Mouse (Mus musculus) neural tube, embryonic 15.5 days (tissue): ENCODE results near the gene Ice1. TPM values are rescaled to one million over a fixed set of nuclear protein-coding genes. Genes with fewer than 3 reads are reported as not detected.

Source experiments
- ATAC-seq: fragments of 200-750 bp; cut with Nextera tagmentation; 2 replicates; pipeline ENCODE4 v1.8.0; 2017; ENCODE audit warnings: mild to moderate bottlenecking, moderate TSS enrichment, moderate library complexity; ENCODE audit not compliant: low FRiP score
- H3K27ac ChIP-seq: fragments of 300-500 bp; sonication (generic); replicated peaks from 2 replicates; pipeline ENCODE4 v1.5.1; 2015; ENCODE audit warnings: mild to moderate bottlenecking, inconsistent platforms
- H3K27me3 ChIP-seq: fragments of 300-500 bp; sonication (generic); replicated peaks from 2 replicates; pipeline ENCODE4 v1.6.1; 2015; ENCODE audit warnings: inconsistent platforms
- H3K36me3 ChIP-seq: fragments of 300-500 bp; sonication (generic); 2 replicates; pipeline ENCODE4 v1.6.1; 2015; ENCODE audit warnings: inconsistent platforms
- H3K4me1 ChIP-seq: fragments of 300-500 bp; sonication (generic); 2 replicates; pipeline ENCODE4 v1.6.1; 2015; ENCODE audit warnings: inconsistent platforms
- H3K4me2 ChIP-seq: fragments of 300-500 bp; sonication (generic); 2 replicates; pipeline ENCODE4 v1.6.1; 2015; ENCODE audit warnings: inconsistent platforms, mild to moderate bottlenecking, moderate library complexity
- H3K4me3 ChIP-seq: fragments of 300-500 bp; sonication (generic); replicated peaks from 2 replicates; pipeline ENCODE4 v1.5.1; 2015; ENCODE audit warnings: mild to moderate bottlenecking, inconsistent platforms
- H3K9ac ChIP-seq: fragments of 300-500 bp; sonication (generic); replicated peaks from 2 replicates; pipeline ENCODE4 v1.6.1; 2015; ENCODE audit warnings: mild to moderate bottlenecking, inconsistent platforms
- H3K9me3 ChIP-seq: fragments of 300-500 bp; sonication (generic); replicated peaks from 2 replicates; pipeline ENCODE4 v1.6.1; 2016; ENCODE audit warnings: inconsistent platforms
- WGBS: fragments of 180-500 bp; shearing (Covaris S2); methylation state at CpG from one replicate; pipeline ENCODE4 v1.1.7; 2015; ENCODE audit warnings: mixed read lengths; 5-methylcytosine and 5-hydroxymethylcytosine counted together
- polyA plus RNA-seq: library from polyadenylated mRNA; unstranded; fragments of >200 nt; fragmentation: Nextera tagmentation; extraction: Ambion mirVana; gene quantifications from 2 replicates; pipeline ENCODE4 v1.2.1, GENCODE M21; 2015

Gene Ice1
- polyA plus RNA-seq, 1 experiment from 2014 or later: 26.0 TPM

- H3K9ac ChIP-seq: no peak overlapping the region
- no peak overlapping the region for H3K27ac ChIP-seq
- H3K36me3 ChIP-seq: peaks cover 80% of the 10 kb centered on the region
- whole genome bisulfite sequencing: 89% methylated on average over 1 of the region's 1 CpGs
- H3K27me3 ChIP-seq: no peaks in the 10 kb centered on the region
- ATAC-seq: no peak
- no peak overlapping the region for H3K4me3 ChIP-seq
- no peaks in the 10 kb centered on the region for H3K4me1 ChIP-seq
- no peak overlapping the region for H3K4me2 ChIP-seq
- no peaks in the 10 kb centered on the region for H3K9me3 ChIP-seq
These were observed 35.9 kb downstream of the Ice1 start for GRCm38 (mm10) chr13:70601566-70601965.

DNA sequence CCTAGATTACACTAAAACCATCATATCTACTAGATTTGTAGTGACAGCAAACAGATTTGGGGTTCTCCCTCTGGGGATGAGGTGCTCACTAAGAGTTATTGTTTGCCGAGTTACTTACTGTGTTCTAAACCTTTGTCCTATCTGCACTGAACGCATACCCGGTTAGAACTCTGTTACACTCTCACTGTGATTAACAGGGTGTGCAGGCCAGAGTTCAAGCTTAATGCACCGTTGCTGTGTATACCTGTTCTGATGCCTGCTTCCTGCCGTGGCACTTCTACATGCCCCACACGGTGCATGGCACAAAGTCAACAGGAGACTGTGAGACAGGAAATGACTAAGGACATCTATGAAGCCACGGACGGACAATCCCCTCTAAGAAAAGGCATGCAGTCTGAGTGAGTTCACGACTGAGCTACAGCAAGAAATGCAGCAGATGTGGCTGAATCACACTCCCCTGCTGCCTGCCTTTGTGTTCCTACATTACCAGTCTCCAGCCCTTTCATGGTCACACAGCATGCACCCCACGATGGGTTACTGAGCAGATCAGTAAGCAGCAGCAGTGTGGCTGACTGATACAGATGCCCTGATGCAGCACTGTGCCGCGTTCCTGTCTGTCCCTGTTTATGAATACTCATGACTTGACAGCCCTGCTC is 37.3 kb downstream of the Ice1 start:
- H3K27me3 ChIP-seq: no peaks in the 10 kb centered on the region
- 74% methylated on average over 12 of the region's 12 CpGs for WGBS
- ATAC-seq: no peak
- no peak overlapping the region for H3K4me3 ChIP-seq
- H3K4me1 ChIP-seq: no peaks in the 10 kb centered on the region
- no peak overlapping the region for H3K9ac ChIP-seq
- H3K27ac ChIP-seq: no peak overlapping the region
- no peak overlapping the region for H3K4me2 ChIP-seq
- H3K36me3 ChIP-seq: peaks cover 80% of the 10 kb centered on the region
- H3K9me3 ChIP-seq: no peaks in the 10 kb centered on the region

GRCm38 (mm10) chr13:70598941-70599340 is 38.5 kb downstream of the Ice1 start:
- Histone ChIP-seq H3K4me1 (no peaks in the 10 kb centered on the region), H3K4me2 (no peak overlapping the region), H3K27me3 (no peaks in the 10 kb centered on the region), H3K9ac (no peak overlapping the region), H3K27ac (no peak overlapping the region), H3K9me3 (no peaks in the 10 kb centered on the region), H3K36me3 (peaks cover 79% of the 10 kb centered on the region), H3K4me3 (no peak overlapping the region)
- no peak for ATAC-seq
- WGBS: 63% methylated on average over 4 of the region's 4 CpGs

DNA sequence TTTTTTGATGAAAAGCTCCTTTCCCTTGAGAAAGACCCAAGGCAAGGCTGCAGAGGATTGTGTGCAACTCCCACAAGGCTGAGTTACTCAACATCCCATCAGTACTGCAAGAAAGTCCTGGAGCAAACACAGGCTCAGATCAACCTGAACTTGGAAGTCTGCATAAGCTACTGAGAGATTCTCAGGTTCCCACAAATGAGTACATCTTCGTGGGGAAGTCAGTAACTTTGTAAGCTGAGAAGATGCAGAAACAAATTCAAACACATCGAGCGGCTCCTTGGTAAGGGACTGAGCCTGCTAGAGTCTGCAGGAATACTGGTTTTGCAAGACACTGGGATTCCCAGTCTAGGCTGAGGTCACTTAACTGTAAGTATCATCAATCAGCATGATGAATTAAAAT is 40.5 kb downstream of the Ice1 start:
- Histone ChIP-seq H3K36me3 (peaks cover 80% of the 10 kb centered on the region), H3K4me1 (no peaks in the 10 kb centered on the region), H3K27ac (no peak overlapping the region), H3K27me3 (no peaks in the 10 kb centered on the region), H3K9ac (no peak overlapping the region), H3K4me3 (no peak overlapping the region), H3K4me2 (no peak overlapping the region), H3K9me3 (no peaks in the 10 kb centered on the region)
- ATAC-seq: no peak
- WGBS: 99% methylated on average over 3 of the region's 3 CpGs

- Histone ChIP-seq H3K9me3 (no peaks in the 10 kb centered on the region), H3K4me3 (no peak overlapping the region), H3K27me3 (no peaks in the 10 kb centered on the region), H3K4me1 (no peaks in the 10 kb centered on the region), H3K9ac (no peak overlapping the region), H3K36me3 (peaks cover 82% of the 10 kb centered on the region), H3K4me2 (no peak overlapping the region), H3K27ac (no peak overlapping the region)
- 84% methylated on average over 7 of the region's 7 CpGs for WGBS
- ATAC-seq: no peak
These were observed 47.1 kb downstream of the Ice1 start for GRCm38 (mm10) chr13:70590248-70590762.

DNA sequence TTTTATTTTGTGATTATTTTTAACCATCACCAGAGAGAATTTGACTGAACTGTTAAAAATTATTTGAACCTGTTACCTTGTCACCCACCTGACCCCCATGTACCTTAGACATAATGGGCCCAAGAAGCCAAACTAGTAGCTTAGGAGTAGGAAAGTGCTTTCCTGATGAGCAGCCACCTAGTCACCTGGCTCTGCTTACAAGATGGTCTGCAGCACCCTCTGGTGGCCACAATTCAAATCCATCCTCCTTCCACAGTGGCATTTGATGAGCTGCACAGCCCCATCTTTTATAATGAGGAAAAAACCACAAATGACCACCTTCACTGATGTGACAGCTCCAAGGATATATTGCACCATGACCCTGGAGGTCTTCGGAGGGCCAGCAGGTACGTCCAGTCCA is 50.5 kb downstream of the Ice1 start:
- no peak overlapping the region for H3K27ac ChIP-seq
- no peak overlapping the region for H3K4me3 ChIP-seq
- no peaks in the 10 kb centered on the region for H3K4me1 ChIP-seq
- H3K27me3 ChIP-seq: no peaks in the 10 kb centered on the region
- H3K9ac ChIP-seq: no peak overlapping the region
- H3K4me2 ChIP-seq: no peak overlapping the region
- peaks cover 50% of the 10 kb centered on the region for H3K36me3 ChIP-seq
- 86% methylated on average over 2 of the region's 2 CpGs for WGBS
- ATAC-seq: peak; percentile 68; the same call in 1 of the 2 replicates
- H3K9me3 ChIP-seq: no peaks in the 10 kb centered on the region

- H3K9ac ChIP-seq: no peak overlapping the region
- no peak overlapping the region for H3K4me3 ChIP-seq
- no peaks in the 10 kb centered on the region for H3K9me3 ChIP-seq
- no peak overlapping the region for H3K4me2 ChIP-seq
- no peak for ATAC-seq
- peaks cover 17% of the 10 kb centered on the region for H3K36me3 ChIP-seq
- WGBS: 27% methylated on average over 2 of the region's 2 CpGs
- H3K4me1 ChIP-seq: no peaks in the 10 kb centered on the region
- H3K27me3 ChIP-seq: no peaks in the 10 kb centered on the region
- H3K27ac ChIP-seq: no peak overlapping the region
These were observed 54.9 kb downstream of the Ice1 start for GRCm38 (mm10) chr13:70582517-70582916.

DNA sequence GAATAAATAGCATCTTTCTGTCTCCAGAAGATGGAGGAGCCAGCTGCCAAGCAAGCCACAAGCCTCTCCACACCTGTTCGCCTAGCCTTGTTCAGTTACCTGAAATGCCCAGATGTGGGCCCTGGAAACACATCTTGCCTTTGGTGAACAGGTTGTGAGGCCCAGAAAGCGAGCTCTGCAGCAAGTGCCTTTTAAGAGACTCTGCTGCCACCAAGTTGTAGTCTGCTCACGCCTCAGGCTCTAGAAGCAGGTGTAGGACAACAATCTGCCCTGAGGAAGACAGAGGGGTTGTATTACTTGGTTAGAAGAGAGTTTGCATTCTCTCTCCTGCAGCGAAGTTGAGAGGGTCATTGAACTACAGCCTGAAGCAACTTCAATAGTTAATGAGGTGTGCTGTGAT is 55.9 kb downstream of the Ice1 start:
- no peaks in the 10 kb centered on the region for H3K27me3 ChIP-seq
- ATAC-seq: peak; percentile 66
- H3K4me3 ChIP-seq: no peak overlapping the region
- no peaks in the 10 kb centered on the region for H3K9me3 ChIP-seq
- WGBS: 78% methylated on average over 4 of the region's 4 CpGs
- peaks cover 13% of the 10 kb centered on the region for H3K36me3 ChIP-seq
- no peak overlapping the region for H3K4me2 ChIP-seq
- no peak overlapping the region for H3K9ac ChIP-seq
- H3K27ac ChIP-seq: no peak overlapping the region
- H3K4me1 ChIP-seq: no peaks in the 10 kb centered on the region

GRCm38 (mm10) chr13:70574216-70574615 is 63.2 kb downstream of the Ice1 start:
- no peaks in the 10 kb centered on the region for H3K4me1 ChIP-seq
- H3K4me3 ChIP-seq: no peak overlapping the region
- no peaks in the 10 kb centered on the region for H3K9me3 ChIP-seq
- H3K9ac ChIP-seq: no peak overlapping the region
- H3K36me3 ChIP-seq: no peaks in the 10 kb centered on the region
- ATAC-seq: no peak
- H3K27me3 ChIP-seq: no peaks in the 10 kb centered on the region
- WGBS: 85% methylated on average over 1 of the region's 1 CpGs
- H3K27ac ChIP-seq: no peak overlapping the region
- H3K4me2 ChIP-seq: no peak overlapping the region

- H3K27me3 ChIP-seq: no peaks in the 10 kb centered on the region
- H3K9ac ChIP-seq: no peak overlapping the region
- no peak overlapping the region for H3K4me3 ChIP-seq
- ATAC-seq: no peak
- no peak overlapping the region for H3K27ac ChIP-seq
- H3K4me1 ChIP-seq: no peaks in the 10 kb centered on the region
- no peaks in the 10 kb centered on the region for H3K9me3 ChIP-seq
- no peaks in the 10 kb centered on the region for H3K36me3 ChIP-seq
- 92% methylated on average over 2 of the region's 2 CpGs for WGBS
- H3K4me2 ChIP-seq: no peak overlapping the region
These were observed 69.5 kb downstream of the Ice1 start for GRCm38 (mm10) chr13:70567889-70568288.

DNA sequence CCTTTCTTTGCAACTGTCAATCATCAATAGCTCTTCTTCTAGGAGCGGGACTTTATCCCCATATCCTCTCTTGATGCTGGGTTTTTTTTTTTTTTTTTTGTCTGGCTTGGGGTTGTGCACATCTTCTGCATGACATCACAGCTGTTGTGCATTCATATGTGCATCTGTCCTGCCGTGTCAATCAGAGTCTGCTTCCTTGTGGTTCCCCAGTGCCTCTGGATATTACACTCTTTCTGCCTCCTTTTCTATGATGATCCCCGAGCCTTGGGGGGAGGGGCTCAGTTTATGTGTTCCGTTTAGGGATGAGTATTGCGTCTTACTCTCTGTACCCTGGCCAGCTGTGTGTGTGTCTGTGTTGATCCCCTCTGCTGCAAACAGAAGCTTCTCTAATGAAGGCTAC is 84.0 kb downstream of the Ice1 start:
- H3K4me2 ChIP-seq: no peak overlapping the region
- H3K9me3 ChIP-seq: no peaks in the 10 kb centered on the region
- no peak overlapping the region for H3K4me3 ChIP-seq
- no peaks in the 10 kb centered on the region for H3K36me3 ChIP-seq
- ATAC-seq: no peak
- no peak overlapping the region for H3K27ac ChIP-seq
- 72% methylated on average over 5 of the region's 5 CpGs for WGBS
- no peaks in the 10 kb centered on the region for H3K4me1 ChIP-seq
- no peak overlapping the region for H3K9ac ChIP-seq
- no peaks in the 10 kb centered on the region for H3K27me3 ChIP-seq

DNA sequence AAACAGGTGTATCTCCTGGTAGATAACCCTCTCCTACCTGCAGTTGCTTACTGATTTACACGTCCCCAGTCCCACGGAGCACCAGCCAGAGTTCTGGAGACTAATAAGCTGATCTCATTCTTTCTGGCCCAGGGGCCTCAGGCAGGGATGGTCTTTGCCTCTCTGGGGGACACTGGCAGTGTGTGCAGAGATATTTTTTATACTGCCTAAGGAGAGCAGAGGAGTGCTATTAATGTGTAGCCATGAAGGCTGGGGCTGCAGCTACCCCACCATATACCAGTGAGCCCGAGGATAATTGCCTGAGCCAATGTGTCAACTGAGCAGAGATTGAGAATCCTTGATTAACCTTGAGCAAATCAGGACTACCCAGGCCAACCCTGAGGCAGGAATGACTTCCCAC is 90.0 kb downstream of the Ice1 start:
- 24% methylated on average over 3 of the region's 3 CpGs for WGBS
- Histone ChIP-seq H3K4me2 (no peak overlapping the region), H3K9me3 (no peaks in the 10 kb centered on the region), H3K27me3 (no peaks in the 10 kb centered on the region), H3K36me3 (no peaks in the 10 kb centered on the region), H3K9ac (no peak overlapping the region), H3K4me1 (peaks cover 6% of the 10 kb centered on the region), H3K27ac (no peak overlapping the region), H3K4me3 (no peak overlapping the region)
- no peak for ATAC-seq
